Mouse (Mus musculus) liver, embryonic 14.5 days (tissue): ENCODE data around the gene Smim24. TPM values are rescaled to one million over a fixed set of nuclear protein-coding genes. Genes with fewer than 3 reads are reported as not detected.
A peak's percentile ranks its signal among the peaks of the same experiment; 100 is the strongest.

Experiments used
- ATAC-seq: fragments of 200-750 bp; cut with Nextera tagmentation; 2 replicates; pipeline ENCODE4 v1.8.0; 2017; ENCODE audit warnings: moderate number of reproducible peaks, mild to moderate bottlenecking, moderate library complexity; ENCODE audit not compliant: insufficient read depth
- DNase-seq, 3 experiments: peaks; one replicate each; pipeline ENCODE4 v3.0.0-alpha.2; 2012 to 2013; ENCODE audit warnings: low read depth in 3 of 3, low spot score in 3 of 3
- H3K27ac ChIP-seq: fragments of 300-500 bp; sonication (generic); 2 replicates; pipeline ENCODE4 v1.5.1; 2014; ENCODE audit warnings: moderate library complexity, mild to moderate bottlenecking, control low read depth, inconsistent platforms
- H3K27me3 ChIP-seq: fragments of 300-500 bp; sonication (generic); 2 replicates; pipeline ENCODE4 v1.6.1; 2014; ENCODE audit warnings: mild to moderate bottlenecking, low read length, moderate library complexity; ENCODE audit not compliant: control insufficient read depth, insufficient read depth
- H3K36me3 ChIP-seq: fragments of 300-500 bp; sonication (generic); replicated peaks from 2 replicates; pipeline ENCODE4 v1.6.1; 2014; ENCODE audit warnings: low read depth; ENCODE audit not compliant: control insufficient read depth, insufficient read depth
- H3K4me1 ChIP-seq, 2 experiments: fragments of 200-500 bp in 1 of 2; fragments of 300-500 bp in 1 of 2; sonication (generic) in 1 of 2; replicated peaks; 2 replicates each; pipeline ENCODE4 v1.6.1; 2012 to 2014; ENCODE audit warnings: antibody characterized with exemption in 1 of 2, inconsistent platforms in 1 of 2, low read length in 1 of 2; ENCODE audit not compliant: control insufficient read depth in 2 of 2, insufficient read depth in 2 of 2
- H3K4me2 ChIP-seq: fragments of 300-500 bp; sonication (generic); 2 replicates; pipeline ENCODE4 v1.6.1; 2014; ENCODE audit warnings: low read depth, mild to moderate bottlenecking, control low read depth, moderate library complexity
- H3K4me3 ChIP-seq, 2 experiments: fragments of 200-500 bp in 1 of 2; fragments of 300-500 bp in 1 of 2; sonication (generic) in 1 of 2; 2 replicates each; pipeline ENCODE4 v1.5.1; 2012 to 2014; ENCODE audit warnings: low read depth in 2 of 2, low read length in 2 of 2, mild to moderate bottlenecking in 2 of 2, control low read depth in 1 of 2, inconsistent platforms in 1 of 2, moderate library complexity in 1 of 2; ENCODE audit not compliant: insufficient read depth in 1 of 2
- H3K9ac ChIP-seq: fragments of 300-500 bp; sonication (generic); replicated peaks from 2 replicates; pipeline ENCODE4 v1.6.1; 2014; ENCODE audit warnings: mild to moderate bottlenecking, control low read depth, moderate library complexity
- H3K9me3 ChIP-seq: fragments of 300-500 bp; sonication (generic); 2 replicates; pipeline ENCODE4 v1.6.1; 2016; ENCODE audit warnings: low read length, mixed read lengths; ENCODE audit not compliant: control insufficient read depth
- CTCF ChIP-seq: IDR thresholded peaks from 2 replicates; pipeline ENCODE4 v1.5.1; 2016; ENCODE audit warnings: antibody characterized with exemption, low read depth, control low read depth
- EP300 ChIP-seq: IDR thresholded peaks from 2 replicates; pipeline ENCODE4 v1.6.1; 2016; ENCODE audit warnings: antibody characterized with exemption, low read depth
- WGBS: fragments of 180-500 bp; shearing (Covaris S2); extraction: QIAGEN DNeasy Blood & Tissue Kit; methylation state at CpG from one replicate; pipeline ENCODE4 v1.1.7; 2014; ENCODE audit not compliant: insufficient replicate concordance; 5-methylcytosine and 5-hydroxymethylcytosine counted together
- polyA plus RNA-seq, 2 experiments: library from polyadenylated mRNA; depleted of rRNA in 1 of 2; stranded (reverse) in 1 of 2; unstranded in 1 of 2; fragments of >200 nt; fragmentation: Nextera tagmentation in 1 of 2; extraction: Ambion mirVana in 1 of 2; gene quantifications; 2 replicates each; pipeline versions ENCODE4 v1.2.1 to v1.2.3; 2012 to 2014

The Smim24 gene
- polyA plus RNA-seq, 2 experiments, result 1.7 to 1.9 TPM

DNA sequence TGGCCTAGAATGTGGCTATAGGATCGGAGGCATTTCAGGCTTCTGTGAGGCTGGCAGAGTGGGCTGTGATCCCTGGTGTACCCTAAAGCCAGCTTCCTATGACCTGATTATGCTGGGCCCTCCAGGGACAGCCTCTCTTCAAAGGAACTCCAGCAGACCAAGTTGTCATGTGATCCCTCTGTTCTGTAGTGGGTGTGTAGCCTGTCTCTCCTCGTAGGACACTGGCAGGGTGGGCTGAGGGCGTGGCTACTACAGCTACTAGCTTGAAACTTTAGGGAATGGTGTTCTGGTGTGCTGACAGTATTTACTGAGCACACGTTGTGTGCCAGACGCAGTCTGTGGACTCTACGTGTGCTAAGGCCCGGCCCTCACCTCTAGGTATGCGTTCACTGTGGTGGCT lies 32.1 kb upstream of the Smim24 start:
- peaks cover 27% of the 10 kb centered on the region for H3K36me3 ChIP-seq
- TF ChIP-seq EP300 (no peak), CTCF (no peak)
- no peaks in the 10 kb centered on the region for H3K27me3 ChIP-seq
- H3K27ac ChIP-seq, result peak overlapping the region; percentile 86
- peaks cover 66 to 68% of the 10 kb centered on the region in 2 experiments for H3K4me1 ChIP-seq
- 74% methylated on average over 8 of the region's 8 CpGs for WGBS
- H3K9me3 ChIP-seq, result no peaks in the 10 kb centered on the region
- DNase-seq (no peak), ATAC-seq (no peak)
- H3K4me3 ChIP-seq, result no peak overlapping the region
- peak overlapping the region; percentile 43 for H3K9ac ChIP-seq
- H3K4me2 ChIP-seq, result peak overlapping the region; percentile 82

DNA sequence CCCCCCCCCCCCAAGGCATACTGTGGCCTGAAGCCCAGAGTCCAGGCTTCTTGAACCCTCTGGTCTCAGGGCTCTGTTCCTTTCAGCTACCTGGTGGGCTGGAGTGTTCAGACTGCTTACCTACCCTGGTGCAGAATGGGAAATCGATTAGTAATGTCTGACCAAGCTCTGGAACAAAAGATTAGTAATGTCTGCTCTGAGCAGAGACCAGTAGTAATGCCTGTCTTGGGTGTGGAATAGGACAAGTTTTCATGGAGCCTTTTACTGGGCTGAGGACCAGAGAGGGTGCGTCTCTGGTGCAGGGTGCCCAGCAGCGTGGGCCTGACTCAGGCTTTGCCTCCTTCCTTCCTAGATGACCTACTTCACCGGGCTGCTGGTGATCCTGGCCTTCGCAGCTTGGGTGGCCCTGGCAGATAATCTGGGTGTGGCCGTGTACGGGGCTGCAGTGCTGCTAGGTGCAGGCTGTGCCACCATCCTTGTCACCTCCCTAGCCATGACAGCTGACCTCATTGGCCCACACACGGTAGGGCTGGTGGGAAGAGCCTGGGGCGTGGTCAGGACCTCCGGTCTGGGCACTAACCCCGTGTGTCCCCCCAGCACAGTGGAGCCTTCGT lies 30.4 kb upstream of the Smim24 start:
- Histone ChIP-seq H3K4me3 (peak overlapping the region; percentile 6 to 20; a peak in 3 of 4 replicates), H3K4me1 (peaks cover 59% of the 10 kb centered on the region in 2 experiments)
- peak; percentile 78 for TF ChIP-seq EP300
- peak; percentile 4; the same call in 1 of the 2 replicates for TF ChIP-seq CTCF

DNA sequence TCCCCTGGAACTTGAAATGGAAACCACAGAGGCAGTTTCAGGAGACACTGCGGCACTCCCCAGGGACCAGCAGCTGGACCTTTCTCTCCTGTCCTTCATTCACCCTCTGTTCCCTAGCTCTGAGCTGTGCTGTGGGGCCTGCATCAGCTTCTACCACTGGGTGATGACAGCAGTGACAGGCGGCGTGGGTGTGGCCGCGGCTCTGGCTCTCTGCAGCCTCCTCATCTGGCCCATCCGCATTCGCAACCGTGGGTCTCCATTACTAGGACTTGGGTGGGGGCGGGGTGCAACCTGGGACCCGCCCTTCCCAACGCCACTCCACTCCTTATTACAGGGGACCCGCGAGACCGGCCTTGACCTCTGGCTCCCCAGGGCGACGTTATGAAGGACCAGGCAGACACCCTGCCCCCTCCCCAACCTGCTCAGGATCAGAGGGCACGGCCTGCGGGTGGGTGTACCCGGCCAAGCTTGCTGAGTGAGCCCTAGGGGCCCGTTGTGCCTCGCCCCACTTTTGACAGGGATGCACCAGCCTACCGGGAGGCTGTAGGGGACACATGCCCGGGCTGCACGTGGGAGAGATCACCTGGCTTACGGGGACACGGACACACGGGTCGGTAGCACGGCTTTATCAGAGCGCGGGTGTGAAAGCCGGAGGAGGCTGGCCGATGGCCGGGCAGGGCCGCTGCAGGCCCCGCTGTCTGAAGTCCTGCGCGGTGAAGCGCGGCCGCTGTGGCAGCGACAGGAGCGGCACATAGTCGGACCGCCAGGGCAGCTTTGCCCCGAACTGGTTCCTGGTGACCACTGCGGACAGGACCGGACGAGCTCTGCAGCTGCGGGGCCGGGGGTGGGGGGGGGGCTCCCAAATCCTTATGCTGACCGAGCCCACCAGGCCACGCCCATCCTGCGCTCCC lies 29.2 kb upstream of the Smim24 start:
- Histone ChIP-seq H3K36me3 (peaks cover 50% of the 10 kb centered on the region), H3K9me3 (no peaks in the 10 kb centered on the region), H3K4me1 (peaks cover 55% of the 10 kb centered on the region in 2 experiments), H3K4me3 (peak overlapping the region in 1 of 2 experiments; percentile 18; a peak in 2 of 4 replicates), H3K27me3 (no peaks in the 10 kb centered on the region), H3K4me2 (peak overlapping the region; percentile 82), H3K9ac (peak overlapping the region; percentile 71), H3K27ac (peak overlapping the region; percentile 86)
- TF ChIP-seq EP300 (no peak), CTCF (no peak)
- ATAC-seq, result 0 out of 2 replicates have a peak, but pooled peaks have one; percentile 9
- WGBS, result 60% methylated on average over 54 of the region's 54 CpGs
- no peak for DNase-seq

More for the DNA sequence above, 30.4 kb upstream of the Smim24 start:
- peak; percentile 83 for ATAC-seq
- Histone ChIP-seq H3K4me2 (peak overlapping the region; percentile 82), H3K9ac (peak overlapping the region; percentile 71), H3K27ac (peak overlapping the region; percentile 86), H3K36me3 (peaks cover 38% of the 10 kb centered on the region), H3K9me3 (no peaks in the 10 kb centered on the region), H3K27me3 (no peaks in the 10 kb centered on the region)
- peak; percentile 79 to 82 (median 81) for DNase-seq
- WGBS, result 21% methylated on average over 12 of the region's 12 CpGs

DNA sequence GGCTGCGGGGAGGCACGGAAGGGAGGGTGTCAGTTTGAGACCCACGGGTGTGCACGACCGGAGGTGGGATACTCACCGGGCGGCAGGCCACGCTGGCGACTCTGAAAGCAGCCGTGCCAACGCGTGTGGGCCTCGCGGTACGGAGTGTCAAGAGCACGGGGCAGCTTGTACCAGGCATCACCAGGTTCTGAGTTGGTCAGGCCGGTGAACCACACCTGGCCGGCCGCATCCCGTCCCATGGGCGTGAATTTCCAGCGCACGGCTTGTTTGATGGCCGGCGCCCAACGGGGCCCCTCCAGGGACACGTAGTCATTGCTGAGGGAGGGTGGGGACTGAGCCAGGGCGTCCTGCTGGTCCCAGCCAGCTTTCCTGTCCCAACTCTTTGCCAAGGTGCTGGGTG lies 28.2 kb upstream of the Smim24 start:
- peaks cover 60% of the 10 kb centered on the region for H3K36me3 ChIP-seq
- H3K4me1 ChIP-seq, result peaks cover 46 to 49% of the 10 kb centered on the region in 2 experiments
- no peaks in the 10 kb centered on the region for H3K9me3 ChIP-seq
- TF ChIP-seq EP300 (no peak), CTCF (no peak)
- no peak for DNase-seq
- WGBS, result 50% methylated on average over 28 of the region's 28 CpGs
- no peak for ATAC-seq
- no peaks in the 10 kb centered on the region for H3K27me3 ChIP-seq
- no peak overlapping the region for H3K4me3 ChIP-seq
- H3K4me2 ChIP-seq, result peak overlapping the region; percentile 82; the same call in 1 of the 2 replicates
- H3K9ac ChIP-seq, result no peak overlapping the region
- peak overlapping the region; percentile 45 for H3K27ac ChIP-seq

DNA sequence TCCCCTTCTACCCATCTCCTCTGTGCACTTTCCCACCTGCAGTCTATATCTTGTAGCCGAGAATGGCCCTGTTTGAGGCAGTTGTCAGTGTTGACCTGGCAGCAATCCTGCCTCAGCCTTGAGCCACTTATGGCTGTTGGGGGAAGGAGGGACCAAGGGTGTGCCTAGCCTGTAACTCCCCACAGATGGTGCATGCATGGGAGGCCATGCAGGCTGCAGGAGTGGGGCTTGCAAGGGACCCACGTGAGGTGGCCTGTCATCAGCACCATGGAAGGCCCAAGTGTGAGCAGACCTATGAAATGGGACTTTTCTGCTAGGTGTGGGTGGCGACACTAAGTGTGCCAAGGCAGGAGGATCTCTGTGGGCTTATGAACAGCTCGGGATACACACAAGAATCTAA lies 27.8 kb upstream of the Smim24 start:
- Histone ChIP-seq H3K27ac (peak overlapping the region; percentile 45), H3K4me3 (no peak overlapping the region), H3K27me3 (no peaks in the 10 kb centered on the region), H3K36me3 (peaks cover 64% of the 10 kb centered on the region), H3K4me2 (no peak overlapping the region), H3K9me3 (no peaks in the 10 kb centered on the region), H3K9ac (no peak overlapping the region), H3K4me1 (peaks cover 43 to 49% of the 10 kb centered on the region in 2 experiments)
- 48% methylated on average over 4 of the region's 4 CpGs for WGBS
- TF ChIP-seq CTCF, result no peak
- no peak for TF ChIP-seq EP300
- DNase-seq (no peak), ATAC-seq (no peak)
